Mouse (Mus musculus) adrenal gland, postnatal 25 days (tissue): Measurements from ENCODE around the gene Phf12. TPM values are rescaled to one million over a fixed set of nuclear protein-coding genes. Genes with fewer than 3 reads are reported as not detected.

Experiments used
- DNase-seq: peaks from one replicate; pipeline ENCODE4 v3.0.0; 2021; ENCODE audit warnings: mixed read lengths
- long read RNA-seq: library from polyadenylated mRNA; stranded (forward); transcript quantifications from one replicate; pipeline ENCODE4 v2.0.0, GENCODE M21; 2021
- total RNA-seq: library from RNA; stranded (reverse); gene quantifications from 2 replicates; pipeline ENCODE4 v1.2.3, GENCODE M21; 2021

Gene Phf12
- total RNA-seq = 76.6 and 79.8 TPM in 2 replicates
- long read RNA-seq, partial matches to known transcripts = 14 of 20 reads
- long read RNA-seq, other reads (novel, unspliced or antisense) = 6 of 20 reads

GRCm38 (mm10) chr11:77982441-77982905, at the start of gene Phf12:
Gene Phf12, plus strand, starts transcription at chr11:77982754.
- DNase-seq = peak; percentile 99

GRCm38 (mm10) chr11:77934111-77934521, 48.4 kb upstream of the Phf12 start:
- DNase-seq = no peak

- DNase-seq = no peak
Measured at GRCm38 (mm10) chr11:77934568-77935311, 47.8 kb upstream of the Phf12 start.

- DNase-seq = no peak
Measured at GRCm38 (mm10) chr11:77936846-77937245, 45.7 kb upstream of the Phf12 start.

- no peak for DNase-seq
Measured at GRCm38 (mm10) chr11:77937649-77938410, 44.7 kb upstream of the Phf12 start.

- DNase-seq = no peak
Measured at GRCm38 (mm10) chr11:77942230-77942629, 40.3 kb upstream of the Phf12 start.

- DNase-seq = no peak
Measured at GRCm38 (mm10) chr11:77947860-77948259, 34.7 kb upstream of the Phf12 start.

GRCm38 (mm10) chr11:77950125-77950685, 32.3 kb upstream of the Phf12 start:
- DNase-seq = no peak

GRCm38 (mm10) chr11:77950797-77951228, 31.7 kb upstream of the Phf12 start:
- DNase-seq = no peak

GRCm38 (mm10) chr11:77953671-77954070, 28.9 kb upstream of the Phf12 start:
- DNase-seq = no peak

- DNase-seq = no peak
Measured at GRCm38 (mm10) chr11:77956428-77956827, 26.1 kb upstream of the Phf12 start.

- DNase-seq = no peak
Measured at GRCm38 (mm10) chr11:77958268-77958667, 24.3 kb upstream of the Phf12 start.

- no peak for DNase-seq
Measured at GRCm38 (mm10) chr11:77958932-77959331, 23.6 kb upstream of the Phf12 start.

GRCm38 (mm10) chr11:77960199-77960598, 22.4 kb upstream of the Phf12 start:
- DNase-seq = no peak

GRCm38 (mm10) chr11:77960898-77961297, 21.7 kb upstream of the Phf12 start:
- no peak for DNase-seq

- DNase-seq = no peak
Measured at GRCm38 (mm10) chr11:77962946-77963345, 19.6 kb upstream of the Phf12 start.

- no peak for DNase-seq
Measured at GRCm38 (mm10) chr11:77964415-77965095, 18.0 kb upstream of the Phf12 start.

- DNase-seq = no peak
Measured at GRCm38 (mm10) chr11:77965101-77966036, 17.2 kb upstream of the Phf12 start.

- no peak for DNase-seq
Measured at GRCm38 (mm10) chr11:77966037-77966391, 16.5 kb upstream of the Phf12 start.

- peak; percentile 50 for DNase-seq
Measured at GRCm38 (mm10) chr11:77967114-77967513, 15.4 kb upstream of the Phf12 start.

- no peak for DNase-seq
Measured at GRCm38 (mm10) chr11:77968786-77969185, 13.8 kb upstream of the Phf12 start.
